Mouse (Mus musculus) granulocyte monocyte progenitor cell, adult 5-6 weeks (primary cell): ENCODE data around the gene Mtcl1. TPM values are rescaled to one million over a fixed set of nuclear protein-coding genes. Genes with fewer than 3 reads are reported as not detected.
"Not testable (repeated sequence)": the region's sequence is repeated elsewhere in the genome, so short reads cannot be mapped to it uniquely, and the experiment has no call there.

ENCODE experiments used
- ATAC-seq: replicated peaks from 2 replicates; pipeline ENCODE4 v1.8.0; 2016; ENCODE audit warnings: mild to moderate bottlenecking, moderate TSS enrichment, inconsistent platforms; ENCODE audit not compliant: poor library complexity, severe bottlenecking
- total RNA-seq, 2 experiments: library from RNA; stranded (forward) in 1 of 2; stranded (reverse) in 1 of 2; fragments of 200-712, 200-1000 nt in 1 of 2; fragments of >200 nt in 1 of 2; fragmentation: Nextera tagmentation in 1 of 2; gene quantifications; 2 replicates each; pipeline ENCODE4 v1.2.3; 2014 to 2017

Gene Mtcl1
- total RNA-seq, 2 experiments from 2014 or later = not detected

- peak; percentile 28; the same call in 1 of the 2 replicates for ATAC-seq
Observed at GRCm38 (mm10) chr17:66448421-66449405, 837 bp downstream of the Mtcl1 start.

GRCm38 (mm10) chr17:66447978-66448377 is 1.6 kb downstream of the Mtcl1 start:
- ATAC-seq = no peak

GRCm38 (mm10) chr17:66447007-66447312 is 2.6 kb downstream of the Mtcl1 start:
- ATAC-seq = no peak

GRCm38 (mm10) chr17:66446196-66447006 is 3.1 kb downstream of the Mtcl1 start:
- ATAC-seq = no peak

GRCm38 (mm10) chr17:66444059-66444700 is 5.4 kb downstream of the Mtcl1 start:
- ATAC-seq = no peak

GRCm38 (mm10) chr17:66439888-66440287 is 9.7 kb downstream of the Mtcl1 start:
- ATAC-seq = no peak

- no peak for ATAC-seq
Observed at GRCm38 (mm10) chr17:66439051-66439753, 10.3 kb downstream of the Mtcl1 start.

- no peak for ATAC-seq
Observed at GRCm38 (mm10) chr17:66438137-66438536, 11.4 kb downstream of the Mtcl1 start.

- no peak for ATAC-seq
Observed at GRCm38 (mm10) chr17:66436811-66437210, 12.7 kb downstream of the Mtcl1 start.

- ATAC-seq = no peak
Observed at GRCm38 (mm10) chr17:66435982-66436381, 13.6 kb downstream of the Mtcl1 start.

GRCm38 (mm10) chr17:66435007-66435406 is 14.5 kb downstream of the Mtcl1 start:
- ATAC-seq = no peak

GRCm38 (mm10) chr17:66434566-66434965 is 15.0 kb downstream of the Mtcl1 start:
- ATAC-seq = no peak

- not testable (repeated sequence) for ATAC-seq
Observed at GRCm38 (mm10) chr17:66424601-66425000, 24.9 kb downstream of the Mtcl1 start.

- ATAC-seq = no peak
Observed at GRCm38 (mm10) chr17:66419421-66419820, 30.1 kb downstream of the Mtcl1 start.

- ATAC-seq = no peak
Observed at GRCm38 (mm10) chr17:66417748-66418147, 31.8 kb downstream of the Mtcl1 start.

- ATAC-seq = no peak
Observed at GRCm38 (mm10) chr17:66417329-66417728, 32.2 kb downstream of the Mtcl1 start.

GRCm38 (mm10) chr17:66416841-66417313 is 32.7 kb downstream of the Mtcl1 start:
- no peak for ATAC-seq

GRCm38 (mm10) chr17:66416436-66416835 is 33.1 kb downstream of the Mtcl1 start:
- ATAC-seq = no peak

- ATAC-seq = no peak
Observed at GRCm38 (mm10) chr17:66414331-66414730, 35.2 kb downstream of the Mtcl1 start.
